Comparison of ENCODE assay signal across 9 mouse cellular contexts in genomic region chr11:94544422-94544821, GRCm38 (mm10). TPM values are rescaled to one million over a fixed set of nuclear protein-coding genes. Genes with fewer than 3 reads are reported as not detected.
A peak's percentile ranks its signal among the peaks of the same experiment; 100 is the strongest.
DNase-seq lines count a peak whose midpoint lies in the region; ATAC-seq lines count a peak whose summit lies in the region.
"Had no signal": no experiment of that assay in that cellular context is flagged by ENCODE, and none has a peak within 500 bp of the region (broad histone marks: within the 10 kb centered on the region; RNA-seq: fewer than 3 reads in every experiment).

No protein-coding gene starts in this region.

- no peaks in the 10 kb centered on the region for H3K27me3 ChIP-seq in hindbrain, embryonic 15.5 days
- H3K27me3 ChIP-seq in stomach, embryonic 15.5 days (replicated peaks): no peaks in the 10 kb centered on the region

- H3K27ac ChIP-seq in hindbrain, embryonic 15.5 days (replicated peaks): no peak overlapping the region
- H3K27ac ChIP-seq in stomach, embryonic 15.5 days: no peak overlapping the region

- peaks cover 18% of the 10 kb centered on the region for H3K4me1 ChIP-seq in hindbrain, embryonic 15.5 days (replicated peaks)
- peaks cover 8% of the 10 kb centered on the region for H3K4me1 ChIP-seq in stomach, embryonic 15.5 days

- no peak for ATAC-seq in hindbrain, embryonic 15.5 days (ENCODE audit: low FRiP score, low read depth)
- ATAC-seq in stomach, embryonic 15.5 days (ENCODE audit: insufficient read depth, low FRiP score, low read depth): no peak

- peak; percentile 41 for DNase-seq in embryo, embryonic 11 days
- DNase-seq in embryo, embryonic 10.5 days (ENCODE audit: low spot score): no peak
- peak; percentile 27 for DNase-seq in retina, postnatal 1 day
- DNase-seq in retina, embryonic 14.5 days (ENCODE audit: low spot score): no peak
- no peak for DNase-seq in thymus, postnatal 4 days
- DNase-seq in adrenal gland, adult 8-10 months: no peak

- peak overlapping the region; percentile 29 for H3K4me2 ChIP-seq in hindbrain, embryonic 15.5 days
- peak overlapping the region; percentile 22 for H3K4me2 ChIP-seq in stomach, embryonic 15.5 days

- WGBS in hindbrain, embryonic 15.5 days: 49% methylated on average over 18 of the region's 18 CpGs
- WGBS in stomach, embryonic 15.5 days: 56% methylated on average over 18 of the region's 18 CpGs

- H3K4me3 ChIP-seq in hindbrain, embryonic 15.5 days: no peak overlapping the region
- H3K4me3 ChIP-seq in stomach, embryonic 15.5 days (replicated peaks): no peak overlapping the region

- H3K36me3 ChIP-seq in hindbrain, embryonic 15.5 days: 0 out of 2 replicates have a peak, but pooled peaks cover 4% of the 10 kb centered on the region
- H3K36me3 ChIP-seq in stomach, embryonic 15.5 days: no peaks in the 10 kb centered on the region

- H3K9me3 ChIP-seq in hindbrain, embryonic 15.5 days: no peaks in the 10 kb centered on the region
- H3K9me3 ChIP-seq in stomach, embryonic 15.5 days: no peaks in the 10 kb centered on the region

- peak overlapping the region; percentile 14; the same call in 1 of the 2 replicates for H3K9ac ChIP-seq in hindbrain, embryonic 15.5 days
- H3K9ac ChIP-seq in stomach, embryonic 15.5 days: no peak overlapping the region

RNA-seq across cellular contexts. Expression of gene Rsad1, which starts 4.6 kb away (rescaled TPM):
- polyA plus RNA-seq in hindbrain, embryonic 15.5 days (2015; fragmentation: Nextera tagmentation; extraction: Ambion mirVana): 8.6 and 9.3 TPM in 2 replicates
- 3.5 and 4.0 TPM in 2 replicates for polyA plus RNA-seq in stomach, embryonic 15.5 days (2015; fragmentation: Nextera tagmentation; extraction: Ambion mirVana)
- 10 to 100 TPM; 15.3 to 35.4 (median 25.1) TPM for total RNA-seq in adrenal gland, adult 8-10 months (2022)

RNA-seq across cellular contexts. Expression of gene Chad, which starts 20.4 kb away (rescaled TPM):
- 0.34 and 0.54 TPM in 2 replicates for polyA plus RNA-seq in hindbrain, embryonic 15.5 days (2015; fragmentation: Nextera tagmentation; extraction: Ambion mirVana)
- polyA plus RNA-seq in stomach, embryonic 15.5 days (2015; fragmentation: Nextera tagmentation; extraction: Ambion mirVana): 7.3 and 7.7 TPM in 2 replicates
- total RNA-seq in adrenal gland, adult 8-10 months (2022): under 1 TPM in 1 of 4 experiments, not detected in 3; 0.21 TPM
- total RNA-seq: left cerebral cortex, adult 18-20 months had no signal

RNA-seq across cellular contexts. Expression of gene Mycbpap, which starts 22.9 kb away (rescaled TPM):
- polyA plus RNA-seq in hindbrain, embryonic 15.5 days (2015; fragmentation: Nextera tagmentation; extraction: Ambion mirVana): 3.8 and 4.8 TPM in 2 replicates
- 1.9 and 2.7 TPM in 2 replicates for polyA plus RNA-seq in stomach, embryonic 15.5 days (2015; fragmentation: Nextera tagmentation; extraction: Ambion mirVana)
- 10 to 100 TPM; 10.3 to 17.9 (median 13.4) TPM for total RNA-seq in adrenal gland, adult 8-10 months (2022)

RNA-seq across cellular contexts. Expression of gene Epn3, which starts 44.6 kb away (rescaled TPM):
- polyA plus RNA-seq in hindbrain, embryonic 15.5 days (2015; fragmentation: Nextera tagmentation; extraction: Ambion mirVana): 1.0 and 2.5 TPM in 2 replicates
- 12.0 and 12.4 TPM in 2 replicates for polyA plus RNA-seq in stomach, embryonic 15.5 days (2015; fragmentation: Nextera tagmentation; extraction: Ambion mirVana)
- total RNA-seq in adrenal gland, adult 8-10 months (2022): 10 to 100 TPM; 45.0 to 65.6 (median 56.0) TPM

RNA-seq across cellular contexts. Expression of gene Acsf2, which starts 57.2 kb away (rescaled TPM):
- polyA plus RNA-seq in hindbrain, embryonic 15.5 days (2015; fragmentation: Nextera tagmentation; extraction: Ambion mirVana): 2.0 and 2.2 TPM in 2 replicates
- polyA plus RNA-seq in stomach, embryonic 15.5 days (2015; fragmentation: Nextera tagmentation; extraction: Ambion mirVana): 4.4 and 6.4 TPM in 2 replicates
- 100 to 1,000 TPM; 191 to 242 (median 213) TPM for total RNA-seq in adrenal gland, adult 8-10 months (2022)

Comparison
In these comparisons a context has a peak if more than half of its experiments do, and no peak if none do; other contexts are left out.
1. DNase-seq: peak in embryo, embryonic 11 days (single experiment) and retina, postnatal 1 day (single experiment); none in embryo, embryonic 10.5 days (single experiment), retina, embryonic 14.5 days (single experiment), thymus, postnatal 4 days (single experiment) and adrenal gland, adult 8-10 months (single experiment).